Mouse (Mus musculus) kidney, adult 2 months (tissue): ENCODE data around the gene Abat.

Source experiments
- CTCF ChIP-seq: fragments of 200-500 bp; conservative IDR thresholded peaks from 2 replicates; pipeline ENCODE4 v1.5.1; 2011; ENCODE audit warnings: low read depth, mild to moderate bottlenecking, control low read depth, low read length, moderate library complexity, mixed read lengths; ENCODE audit not compliant: insufficient read depth, insufficient read length
- POLR2A ChIP-seq: fragments of 200-500 bp; IDR thresholded peaks from one replicate; pipeline ENCODE4 v1.6.1; 2011; ENCODE audit warnings: low read depth, low read length, control low read depth

- TF ChIP-seq POLR2A (no peak), CTCF (no peak)
Measured at GRCm38 (mm10) chr16:8496967-8497366, 16.3 kb upstream of the Abat start.
